11 mouse cellular contexts compared by ENCODE assay signal in genomic region chr5:140042002-140042611, GRCm38 (mm10).
DNase-seq lines count a peak whose midpoint lies in the region; ATAC-seq and TF ChIP-seq lines count a peak whose summit lies in the region.
"Had no signal": no experiment of that assay in that cellular context is flagged by ENCODE, and none has a peak within 500 bp of the region (broad histone marks: within the 10 kb centered on the region; RNA-seq: fewer than 3 reads in every experiment).

No protein-coding gene starts in this region.

- H3K4me3 ChIP-seq in ES-Bruce4 (ENCODE audit: low read depth, low read length) = no peak overlapping the region
- H3K4me3 ChIP-seq in liver, embryonic 13.5 days (replicated peaks) = no peak overlapping the region
- H3K4me3 ChIP-seq: neural tube, embryonic 12.5 days; stomach, embryonic 15.5 days had no signal

- H3K9me3 ChIP-seq in ES-Bruce4 (replicated peaks; ENCODE audit: control insufficient read depth, insufficient read depth, low read length, poor library complexity, severe bottlenecking) = no peaks in the 10 kb centered on the region
- no peaks in the 10 kb centered on the region for H3K9me3 ChIP-seq in liver, embryonic 13.5 days (replicated peaks)
- H3K9me3 ChIP-seq: neural tube, embryonic 12.5 days; stomach, embryonic 15.5 days had no signal

- no peaks in the 10 kb centered on the region for H3K36me3 ChIP-seq in ES-Bruce4 (ENCODE audit: control insufficient read depth, insufficient read depth, low read length, poor library complexity, severe bottlenecking)
- H3K36me3 ChIP-seq in liver, embryonic 13.5 days = peaks cover 6% of the 10 kb centered on the region; the same call in 1 of the 2 replicates
- H3K36me3 ChIP-seq: neural tube, embryonic 12.5 days; stomach, embryonic 15.5 days had no signal

- peak; percentile 17 for DNase-seq in layer of hippocampus, adult 11-12 months (ENCODE audit: low spot score)
- DNase-seq in layer of hippocampus, postnatal 10 days (ENCODE audit: low spot score in 2 of 2) = no peak
- peak; percentile 3 for DNase-seq in T-cell, adult 2 months (ENCODE audit: low spot score)
- DNase-seq in liver, embryonic 13.5 days = no peak
- DNase-seq in gastrocnemius, postnatal 14 days = no peak
- no peak for DNase-seq in cerebellum, adult 9-11 months

- no peak overlapping the region for H3K4me2 ChIP-seq in liver, embryonic 13.5 days
- H3K4me2 ChIP-seq: heart, embryonic 11.5 days; neural tube, embryonic 12.5 days; stomach, embryonic 15.5 days had no signal

- peak; percentile 32 for TF ChIP-seq CTCF in ES-Bruce4 (IDR thresholded peaks at IDR 0.05; ENCODE audit: low read depth, low read length)

- TF ChIP-seq EP300 in ES-Bruce4 (IDR thresholded peaks at IDR 0.05; ENCODE audit: insufficient read depth, low read depth, low read length) = no peak

- no peaks in the 10 kb centered on the region for H3K27me3 ChIP-seq in ES-Bruce4 (ENCODE audit: control insufficient read depth, insufficient read depth, low read length, poor library complexity, severe bottlenecking)
- no peaks in the 10 kb centered on the region for H3K27me3 ChIP-seq in liver, embryonic 13.5 days
- H3K27me3 ChIP-seq: neural tube, embryonic 12.5 days; stomach, embryonic 15.5 days had no signal

- TF ChIP-seq POLR2A in ES-Bruce4 (IDR thresholded peaks at IDR 0.05; ENCODE audit: insufficient read depth, low read length) = no peak

- no peak overlapping the region for H3K9ac ChIP-seq in ES-Bruce4 (ENCODE audit: low read depth, poor library complexity, severe bottlenecking)
- H3K9ac ChIP-seq in liver, embryonic 13.5 days = no peak overlapping the region
- H3K9ac ChIP-seq: neural tube, embryonic 12.5 days; stomach, embryonic 15.5 days had no signal

- 70% methylated on average over 3 of the region's 3 CpGs for WGBS in liver, embryonic 13.5 days (ENCODE audit: insufficient replicate concordance)

- H3K27ac ChIP-seq in ES-Bruce4 (ENCODE audit: insufficient read depth, low read length) = no peak overlapping the region
- H3K27ac ChIP-seq in liver, embryonic 13.5 days = no peak overlapping the region
- H3K27ac ChIP-seq: neural tube, embryonic 12.5 days; stomach, embryonic 15.5 days had no signal

- 0 out of 2 replicates have a peak, but pooled peaks have one; percentile 22 for ATAC-seq in liver, embryonic 13.5 days (ENCODE audit: low read depth)
- no peak for ATAC-seq in monocyte, adult 5-6 weeks (replicated peaks; ENCODE audit: insufficient number of reproducible peaks, low FRiP score, low TSS enrichment, poor library complexity, severe bottlenecking)

- intact Hi-C loops in gastrocnemius, postnatal 14 days (cut with DNase I; ENCODE audit: low total_unique reads) = loop anchor here (5.0 to 10.0 kb wide), 2 partner anchors 95 to 253 kb away; no protein-coding TSS in a partner anchor

- H3K4me1 ChIP-seq in ES-Bruce4 (ENCODE audit: control insufficient read depth, insufficient read depth, low read length) = no peaks in the 10 kb centered on the region
- peaks cover 15% of the 10 kb centered on the region for H3K4me1 ChIP-seq in liver, embryonic 13.5 days (replicated peaks)

Comparison
In these comparisons a context has a peak if more than half of its experiments do, and no peak if none do; other contexts are left out.
1. DNase-seq: peak in layer of hippocampus, adult 11-12 months (single experiment) and T-cell, adult 2 months (single experiment); none in layer of hippocampus, postnatal 10 days (0 of 2), liver, embryonic 13.5 days (single experiment), gastrocnemius, postnatal 14 days (single experiment) and cerebellum, adult 9-11 months (single experiment).